Mouse (Mus musculus): ENCODE results near the gene Bcar1. TPM values are rescaled to one million over a fixed set of nuclear protein-coding genes. Genes with fewer than 3 reads are reported as not detected.

Gene Bcar1
- polyA plus RNA-seq, 1 experiment from 2014 or later = 50.2 TPM

DNA sequence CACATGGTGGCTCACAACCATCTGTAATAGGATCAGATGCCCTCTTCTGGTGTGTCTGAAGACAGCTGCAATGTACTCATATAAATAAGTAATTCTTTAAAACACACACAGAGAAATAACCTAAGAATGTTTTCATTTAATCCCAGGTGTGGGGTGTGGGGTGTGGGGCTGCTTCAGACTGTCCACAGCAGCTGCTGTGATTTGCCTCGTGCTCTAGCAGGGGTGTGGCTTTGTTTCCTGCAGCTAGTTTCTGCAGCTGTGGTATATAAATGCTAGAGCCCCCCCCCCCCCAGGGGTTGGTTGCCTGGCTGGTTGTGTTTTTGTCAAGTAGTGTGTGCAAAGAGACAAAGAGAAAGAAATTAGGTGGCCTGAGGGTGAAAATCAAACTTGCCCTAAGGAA, 44.6 kb downstream of the Bcar1 start:
- H3K27me3 ChIP-seq (replicated peaks; ENCODE audit: control insufficient read depth, insufficient read depth, low read length) = no peaks in the 10 kb centered on the region
- no peaks in the 10 kb centered on the region for H3K4me1 ChIP-seq (replicated peaks; ENCODE audit: control insufficient read depth, insufficient read depth, low read length)
- H3K9ac ChIP-seq (ENCODE audit: low read length) = no peak overlapping the region
- H3K4me2 ChIP-seq (ENCODE audit: low read length) = no peak overlapping the region
- DNase-seq (ENCODE audit: low spot score) (no peak), ATAC-seq (replicated peaks; ENCODE audit: low FRiP score, low TSS enrichment, low read depth) (no peak)
- no peak overlapping the region for H3K4me3 ChIP-seq (ENCODE audit: low read depth, low read length)
- WGBS = 4% methylated on average over 1 of the region's 1 CpGs
- no peak overlapping the region for H3K27ac ChIP-seq (ENCODE audit: low read depth)
- H3K36me3 ChIP-seq (ENCODE audit: control insufficient read depth, insufficient read depth, low read length) = no peaks in the 10 kb centered on the region
- no peaks in the 10 kb centered on the region for H3K9me3 ChIP-seq (ENCODE audit: control insufficient read depth, low read length)

- WGBS = 82% methylated on average over 10 of the region's 10 CpGs
- Histone ChIP-seq H3K27ac (ENCODE audit: low read depth) (no peak overlapping the region), H3K27me3 (replicated peaks; ENCODE audit: control insufficient read depth, insufficient read depth, low read length) (no peaks in the 10 kb centered on the region), H3K36me3 (ENCODE audit: control insufficient read depth, insufficient read depth, low read length) (no peaks in the 10 kb centered on the region), H3K9ac (ENCODE audit: low read length) (no peak overlapping the region), H3K4me1 (replicated peaks; ENCODE audit: control insufficient read depth, insufficient read depth, low read length) (no peaks in the 10 kb centered on the region), H3K4me2 (ENCODE audit: low read length) (no peak overlapping the region), H3K4me3 (ENCODE audit: low read depth, low read length) (no peak overlapping the region), H3K9me3 (ENCODE audit: control insufficient read depth, low read length) (no peaks in the 10 kb centered on the region)
- DNase-seq (ENCODE audit: low spot score) (no peak), ATAC-seq (replicated peaks; ENCODE audit: low FRiP score, low TSS enrichment, low read depth) (no peak)
Observed at GRCm38 (mm10) chr8:111697655-111698054, 46.0 kb downstream of the Bcar1 start.

DNA sequence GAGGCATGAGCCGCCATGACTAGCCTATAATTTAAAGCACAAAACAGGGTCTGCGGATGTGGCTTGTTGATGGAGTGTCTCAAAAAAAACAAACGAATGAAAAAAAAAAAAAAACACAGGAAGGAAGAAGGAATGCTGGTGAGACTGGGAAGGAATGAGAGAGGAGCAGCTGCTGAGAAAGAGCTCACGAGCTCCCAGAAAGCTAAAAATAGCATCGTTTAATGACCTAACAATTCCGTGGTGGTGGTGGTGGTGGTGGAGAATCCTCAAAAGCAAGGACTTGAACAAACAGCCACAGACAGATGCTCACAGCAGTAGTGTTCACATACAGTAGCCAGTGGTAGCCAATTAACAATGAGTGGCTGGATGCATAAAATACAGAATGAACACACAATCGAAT, 48.2 kb downstream of the Bcar1 start:
- H3K4me2 ChIP-seq (ENCODE audit: low read length) = no peak overlapping the region
- H3K9ac ChIP-seq (ENCODE audit: low read length) = no peak overlapping the region
- no peaks in the 10 kb centered on the region for H3K9me3 ChIP-seq (ENCODE audit: control insufficient read depth, low read length)
- H3K4me1 ChIP-seq (replicated peaks; ENCODE audit: control insufficient read depth, insufficient read depth, low read length) = no peaks in the 10 kb centered on the region
- no peaks in the 10 kb centered on the region for H3K36me3 ChIP-seq (ENCODE audit: control insufficient read depth, insufficient read depth, low read length)
- no peak overlapping the region for H3K27ac ChIP-seq (ENCODE audit: low read depth)
- DNase-seq (ENCODE audit: low spot score) (no peak), ATAC-seq (replicated peaks; ENCODE audit: low FRiP score, low TSS enrichment, low read depth) (no peak)
- H3K27me3 ChIP-seq (replicated peaks; ENCODE audit: control insufficient read depth, insufficient read depth, low read length) = no peaks in the 10 kb centered on the region
- no peak overlapping the region for H3K4me3 ChIP-seq (ENCODE audit: low read depth, low read length)
- WGBS = 56% methylated on average over 7 of the region's 7 CpGs

GRCm38 (mm10) chr8:111693261-111693741, 50.3 kb downstream of the Bcar1 start:
- no peaks in the 10 kb centered on the region for H3K36me3 ChIP-seq (ENCODE audit: control insufficient read depth, insufficient read depth, low read length)
- no peaks in the 10 kb centered on the region for H3K4me1 ChIP-seq (replicated peaks; ENCODE audit: control insufficient read depth, insufficient read depth, low read length)
- no peaks in the 10 kb centered on the region for H3K27me3 ChIP-seq (replicated peaks; ENCODE audit: control insufficient read depth, insufficient read depth, low read length)
- WGBS = 46% methylated on average over 6 of the region's 6 CpGs
- no peak overlapping the region for H3K4me3 ChIP-seq (ENCODE audit: low read depth, low read length)
- H3K27ac ChIP-seq (ENCODE audit: low read depth) = no peak overlapping the region; the same call in 1 of the 2 replicates
- DNase-seq (ENCODE audit: low spot score) (no peak), ATAC-seq (replicated peaks; ENCODE audit: low FRiP score, low TSS enrichment, low read depth) (peak; percentile 80)
- H3K9ac ChIP-seq (ENCODE audit: low read length) = no peak overlapping the region
- H3K4me2 ChIP-seq (ENCODE audit: low read length) = no peak overlapping the region
- H3K9me3 ChIP-seq (ENCODE audit: control insufficient read depth, low read length) = no peaks in the 10 kb centered on the region

- no peaks in the 10 kb centered on the region for H3K36me3 ChIP-seq (ENCODE audit: control insufficient read depth, insufficient read depth, low read length)
- H3K27ac ChIP-seq (ENCODE audit: low read depth) = no peak within 1 kb of the TSS
- H3K9me3 ChIP-seq (ENCODE audit: control insufficient read depth, low read length) = no peaks in the 10 kb centered on the region
- no peak for DNase-seq (ENCODE audit: low spot score)
- no peak within 1 kb of the TSS for H3K4me3 ChIP-seq (ENCODE audit: low read depth, low read length)
- no peak for ATAC-seq (replicated peaks; ENCODE audit: low FRiP score, low TSS enrichment, low read depth)
- WGBS = 80% methylated on average over 2 of the region's 2 CpGs
- H3K27me3 ChIP-seq (replicated peaks; ENCODE audit: control insufficient read depth, insufficient read depth, low read length) = no peaks in the 10 kb centered on the region
- no peaks in the 10 kb centered on the region for H3K4me1 ChIP-seq (replicated peaks; ENCODE audit: control insufficient read depth, insufficient read depth, low read length)
- H3K9ac ChIP-seq (ENCODE audit: low read length) = no peak within 1 kb of the TSS
- H3K4me2 ChIP-seq (ENCODE audit: low read length) = no peak within 1 kb of the TSS
Observed at GRCm38 (mm10) chr8:111690960-111691445, 52.6 kb downstream of the Bcar1 start, which contains the start of gene Ctrb1. Gene Ctrb1, minus strand, starts transcription at chr8:111691010.

- 72% methylated on average over 13 of the region's 13 CpGs for WGBS
- DNase-seq (ENCODE audit: low spot score) = no peak
- Histone ChIP-seq H3K4me3 (ENCODE audit: low read depth, low read length) (no peak overlapping the region), H3K9me3 (ENCODE audit: control insufficient read depth, low read length) (no peaks in the 10 kb centered on the region), H3K36me3 (ENCODE audit: control insufficient read depth, insufficient read depth, low read length) (no peaks in the 10 kb centered on the region), H3K27me3 (replicated peaks; ENCODE audit: control insufficient read depth, insufficient read depth, low read length) (no peaks in the 10 kb centered on the region), H3K9ac (ENCODE audit: low read length) (no peak overlapping the region), H3K4me2 (ENCODE audit: low read length) (no peak overlapping the region), H3K4me1 (replicated peaks; ENCODE audit: control insufficient read depth, insufficient read depth, low read length) (no peaks in the 10 kb centered on the region), H3K27ac (ENCODE audit: low read depth) (no peak overlapping the region)
- no peak for ATAC-seq (replicated peaks; ENCODE audit: low FRiP score, low TSS enrichment, low read depth)
Observed at GRCm38 (mm10) chr8:111686881-111687280, 56.7 kb downstream of the Bcar1 start.

GRCm38 (mm10) chr8:111682521-111682920, 61.1 kb downstream of the Bcar1 start:
- ATAC-seq (replicated peaks; ENCODE audit: low FRiP score, low TSS enrichment, low read depth) (no peak), DNase-seq (ENCODE audit: low spot score) (no peak)
- Histone ChIP-seq H3K27me3 (replicated peaks; ENCODE audit: control insufficient read depth, insufficient read depth, low read length) (no peaks in the 10 kb centered on the region), H3K4me1 (replicated peaks; ENCODE audit: control insufficient read depth, insufficient read depth, low read length) (no peaks in the 10 kb centered on the region), H3K4me3 (ENCODE audit: low read depth, low read length) (no peak overlapping the region), H3K4me2 (ENCODE audit: low read length) (no peak overlapping the region), H3K9me3 (ENCODE audit: control insufficient read depth, low read length) (no peaks in the 10 kb centered on the region), H3K27ac (ENCODE audit: low read depth) (no peak overlapping the region), H3K9ac (ENCODE audit: low read length) (no peak overlapping the region), H3K36me3 (ENCODE audit: control insufficient read depth, insufficient read depth, low read length) (no peaks in the 10 kb centered on the region)
- 22% methylated on average over 9 of the region's 9 CpGs for WGBS

GRCm38 (mm10) chr8:111681153-111681552, 62.5 kb downstream of the Bcar1 start:
- H3K9me3 ChIP-seq (ENCODE audit: control insufficient read depth, low read length) = no peaks in the 10 kb centered on the region
- no peaks in the 10 kb centered on the region for H3K27me3 ChIP-seq (replicated peaks; ENCODE audit: control insufficient read depth, insufficient read depth, low read length)
- H3K36me3 ChIP-seq (ENCODE audit: control insufficient read depth, insufficient read depth, low read length) = no peaks in the 10 kb centered on the region
- WGBS = 73% methylated on average over 11 of the region's 11 CpGs
- no peak for ATAC-seq (replicated peaks; ENCODE audit: low FRiP score, low TSS enrichment, low read depth)
- H3K4me1 ChIP-seq (replicated peaks; ENCODE audit: control insufficient read depth, insufficient read depth, low read length) = no peaks in the 10 kb centered on the region
- DNase-seq (ENCODE audit: low spot score) = no peak
- no peak overlapping the region for H3K4me2 ChIP-seq (ENCODE audit: low read length)
- H3K4me3 ChIP-seq (ENCODE audit: low read depth, low read length) = no peak overlapping the region
- H3K9ac ChIP-seq (ENCODE audit: low read length) = no peak overlapping the region
- no peak overlapping the region for H3K27ac ChIP-seq (ENCODE audit: low read depth)

DNA sequence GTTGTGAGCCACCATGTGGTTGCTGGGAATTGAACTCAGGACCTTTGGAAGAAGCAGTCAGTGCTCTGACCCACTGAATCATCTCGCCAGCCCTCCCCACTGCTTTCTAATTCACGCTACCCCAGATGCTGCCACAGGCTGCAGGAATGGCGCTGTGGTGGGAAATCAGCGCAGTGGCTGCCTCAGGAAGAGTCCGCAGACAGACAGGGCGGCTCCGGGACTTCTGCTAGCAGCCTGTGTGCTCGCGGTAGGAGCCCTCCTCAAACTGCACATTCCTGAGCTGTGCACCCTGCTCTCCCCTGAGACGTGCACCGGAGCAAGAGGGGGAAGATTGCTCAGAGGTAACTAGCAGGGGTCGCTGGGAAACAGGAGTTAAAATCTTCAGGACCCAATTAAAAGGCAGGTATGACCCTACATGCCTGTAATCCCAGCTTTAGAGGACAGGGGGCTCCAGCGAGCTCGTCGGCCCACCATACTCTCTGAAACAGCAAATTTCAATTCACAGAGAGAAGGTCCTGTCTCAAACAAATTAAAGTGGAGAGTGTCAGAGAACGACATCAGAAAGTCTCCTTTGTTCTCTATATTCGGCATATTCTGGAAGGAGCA, 63.1 kb downstream of the Bcar1 start:
- ATAC-seq (replicated peaks; ENCODE audit: low FRiP score, low TSS enrichment, low read depth) (no peak), DNase-seq (ENCODE audit: low spot score) (no peak)
- Histone ChIP-seq H3K4me1 (replicated peaks; ENCODE audit: control insufficient read depth, insufficient read depth, low read length) (no peaks in the 10 kb centered on the region), H3K4me2 (ENCODE audit: low read length) (no peak overlapping the region), H3K27me3 (replicated peaks; ENCODE audit: control insufficient read depth, insufficient read depth, low read length) (no peaks in the 10 kb centered on the region), H3K4me3 (ENCODE audit: low read depth, low read length) (no peak overlapping the region), H3K36me3 (ENCODE audit: control insufficient read depth, insufficient read depth, low read length) (no peaks in the 10 kb centered on the region), H3K9ac (ENCODE audit: low read length) (no peak overlapping the region), H3K9me3 (ENCODE audit: control insufficient read depth, low read length) (no peaks in the 10 kb centered on the region), H3K27ac (ENCODE audit: low read depth) (no peak overlapping the region)
- 40% methylated on average over 17 of the region's 17 CpGs for WGBS
